ENCODE assay signal across 22 mouse cellular contexts in genomic region chr16:97734760-97735322, GRCm38 (mm10). TPM values are rescaled to one million over a fixed set of nuclear protein-coding genes. Genes with fewer than 3 reads are reported as not detected.
DNase-seq lines count a peak whose midpoint lies in the region; ATAC-seq and TF ChIP-seq lines count a peak whose summit lies in the region.
"Had no signal": no experiment of that assay in that cellular context is flagged by ENCODE, and none has a peak within 500 bp of the region (broad histone marks: within the 10 kb centered on the region; RNA-seq: fewer than 3 reads in every experiment).

No protein-coding gene starts in this region.

- TF ChIP-seq EP300 in stomach, postnatal 0 days (optimal IDR thresholded peaks at IDR 0.05) = no peak

- no peaks in the 10 kb centered on the region for H3K9me3 ChIP-seq in hindbrain, embryonic 16.5 days (ENCODE audit: control insufficient read depth, low read length)
- H3K9me3 ChIP-seq in hindbrain, embryonic 10.5 days = no peaks in the 10 kb centered on the region
- H3K9me3 ChIP-seq in midbrain, embryonic 14.5 days (ENCODE audit: control insufficient read depth, low read length) = no peaks in the 10 kb centered on the region
- no peaks in the 10 kb centered on the region for H3K9me3 ChIP-seq in midbrain, embryonic 10.5 days (replicated peaks)
- H3K9me3 ChIP-seq in stomach, postnatal 0 days (ENCODE audit: control insufficient read depth, low read length) = no peaks in the 10 kb centered on the region
- H3K9me3 ChIP-seq: heart, embryonic 13.5 days; limb, embryonic 12.5 days; neural tube, embryonic 15.5 days had no signal

- peak; percentile 52; the same call in 1 of the 2 replicates for ATAC-seq in hindbrain, embryonic 16.5 days
- no peak for ATAC-seq in midbrain, embryonic 14.5 days (ENCODE audit: low FRiP score, low TSS enrichment)
- ATAC-seq in stomach, postnatal 0 days (ENCODE audit: low FRiP score, low TSS enrichment) = 0 out of 2 replicates have a peak, but pooled peaks have one; percentile 33
- ATAC-seq: forebrain, embryonic 16.5 days; lung, postnatal 0 days had no signal

- TF ChIP-seq CTCF in stomach, postnatal 0 days (IDR thresholded peaks at IDR 0.05; ENCODE audit: low read depth) = no peak

- no peak overlapping the region for H3K27ac ChIP-seq in hindbrain, embryonic 16.5 days (ENCODE audit: low read depth, low read length)
- no peak overlapping the region for H3K27ac ChIP-seq in hindbrain, embryonic 10.5 days
- H3K27ac ChIP-seq in midbrain, embryonic 14.5 days (replicated peaks; ENCODE audit: low read depth, low read length) = no peak overlapping the region
- no peak overlapping the region for H3K27ac ChIP-seq in midbrain, embryonic 10.5 days (replicated peaks)
- H3K27ac ChIP-seq in stomach, postnatal 0 days (replicated peaks) = no peak overlapping the region
- H3K27ac ChIP-seq: heart, embryonic 13.5 days; limb, embryonic 12.5 days; liver, embryonic 14.5 days; neural tube, embryonic 15.5 days had no signal

- no peaks in the 10 kb centered on the region for H3K36me3 ChIP-seq in hindbrain, embryonic 16.5 days (ENCODE audit: control insufficient read depth, insufficient read depth, low read length)
- no peaks in the 10 kb centered on the region for H3K36me3 ChIP-seq in hindbrain, embryonic 10.5 days
- no peaks in the 10 kb centered on the region for H3K36me3 ChIP-seq in midbrain, embryonic 14.5 days (ENCODE audit: control insufficient read depth, insufficient read depth, low read length)
- no peaks in the 10 kb centered on the region for H3K36me3 ChIP-seq in midbrain, embryonic 10.5 days
- no peaks in the 10 kb centered on the region for H3K36me3 ChIP-seq in stomach, postnatal 0 days (ENCODE audit: control insufficient read depth, insufficient read depth, low read length)
- H3K36me3 ChIP-seq: heart, embryonic 13.5 days; limb, embryonic 12.5 days; neural tube, embryonic 15.5 days had no signal

- no peaks in the 10 kb centered on the region for H3K27me3 ChIP-seq in hindbrain, embryonic 16.5 days (replicated peaks; ENCODE audit: control insufficient read depth, insufficient read depth, low read length)
- no peaks in the 10 kb centered on the region for H3K27me3 ChIP-seq in hindbrain, embryonic 10.5 days (ENCODE audit: insufficient read depth, poor library complexity, severe bottlenecking)
- no peaks in the 10 kb centered on the region for H3K27me3 ChIP-seq in midbrain, embryonic 14.5 days (ENCODE audit: control insufficient read depth, insufficient read depth, low read length)
- no peaks in the 10 kb centered on the region for H3K27me3 ChIP-seq in midbrain, embryonic 10.5 days (ENCODE audit: low read depth, poor library complexity, severe bottlenecking)
- H3K27me3 ChIP-seq in stomach, postnatal 0 days (ENCODE audit: control insufficient read depth, insufficient read depth, low read length) = no peaks in the 10 kb centered on the region
- H3K27me3 ChIP-seq: heart, embryonic 13.5 days; limb, embryonic 12.5 days; neural tube, embryonic 15.5 days had no signal

- no peak for DNase-seq in hindbrain, embryonic 10.5 days (ENCODE audit: low spot score)
- DNase-seq in midbrain, embryonic 14.5 days = peak; percentile 7
- DNase-seq in midbrain, embryonic 10.5 days (ENCODE audit: low spot score) = no peak
- peak; percentile 15 for DNase-seq in fibroblast of lung, adult 2 months (ENCODE audit: low read depth)
- no peak for DNase-seq in stomach, postnatal 0 days (ENCODE audit: low spot score)
- DNase-seq in layer of hippocampus, postnatal 10 days (ENCODE audit: low spot score in 2 of 2) = no peak
- DNase-seq: adrenal gland, postnatal 25 days; cerebellum, postnatal 14 days; heart, postnatal 4 days; kidney, adult 11 months; right cerebral cortex, postnatal 4 days; thymus, postnatal 4 days had no signal

- H3K9ac ChIP-seq in hindbrain, embryonic 16.5 days (ENCODE audit: low read depth, low read length) = 0 out of 2 replicates have a peak overlapping the region, but pooled peaks have one; percentile 1
- H3K9ac ChIP-seq in midbrain, embryonic 14.5 days (replicated peaks; ENCODE audit: low read length) = no peak overlapping the region
- no peak overlapping the region for H3K9ac ChIP-seq in stomach, postnatal 0 days (ENCODE audit: low read length)
- H3K9ac ChIP-seq: heart, embryonic 13.5 days; limb, embryonic 12.5 days; liver, embryonic 14.5 days; neural tube, embryonic 15.5 days had no signal

- no peaks in the 10 kb centered on the region for H3K4me1 ChIP-seq in hindbrain, embryonic 16.5 days (ENCODE audit: control insufficient read depth, insufficient read depth, low read depth, low read length)
- no peaks in the 10 kb centered on the region for H3K4me1 ChIP-seq in hindbrain, embryonic 10.5 days (replicated peaks)
- no peaks in the 10 kb centered on the region for H3K4me1 ChIP-seq in midbrain, embryonic 14.5 days (ENCODE audit: control insufficient read depth, insufficient read depth, low read length)
- no peaks in the 10 kb centered on the region for H3K4me1 ChIP-seq in midbrain, embryonic 10.5 days
- H3K4me1 ChIP-seq in stomach, postnatal 0 days (replicated peaks; ENCODE audit: control insufficient read depth, insufficient read depth) = no peaks in the 10 kb centered on the region
- H3K4me1 ChIP-seq: heart, embryonic 13.5 days; limb, embryonic 12.5 days; neural tube, embryonic 15.5 days had no signal

- 65% methylated on average over 9 of the region's 9 CpGs for WGBS in hindbrain, embryonic 16.5 days
- WGBS in hindbrain, embryonic 10.5 days = 80% methylated on average over 9 of the region's 9 CpGs
- WGBS in midbrain, embryonic 14.5 days = 64% methylated on average over 9 of the region's 9 CpGs
- WGBS in midbrain, embryonic 10.5 days = 78% methylated on average over 9 of the region's 9 CpGs
- 34% methylated on average over 9 of the region's 9 CpGs for WGBS in stomach, postnatal 0 days

- H3K4me2 ChIP-seq in hindbrain, embryonic 16.5 days (ENCODE audit: low read length) = no peak overlapping the region
- no peak overlapping the region for H3K4me2 ChIP-seq in midbrain, embryonic 14.5 days (ENCODE audit: low read length)
- no peak overlapping the region for H3K4me2 ChIP-seq in stomach, postnatal 0 days (replicated peaks; ENCODE audit: low read depth)
- H3K4me2 ChIP-seq: heart, embryonic 13.5 days; limb, embryonic 12.5 days; neural tube, embryonic 15.5 days had no signal

- no peak overlapping the region for H3K4me3 ChIP-seq in hindbrain, embryonic 16.5 days (ENCODE audit: low read length)
- no peak overlapping the region for H3K4me3 ChIP-seq in hindbrain, embryonic 10.5 days
- no peak overlapping the region for H3K4me3 ChIP-seq in midbrain, embryonic 14.5 days (replicated peaks; ENCODE audit: low read depth, low read length)
- H3K4me3 ChIP-seq in midbrain, embryonic 10.5 days = no peak overlapping the region
- H3K4me3 ChIP-seq in stomach, postnatal 0 days (ENCODE audit: low read depth, low read length) = no peak overlapping the region
- H3K4me3 ChIP-seq: erythroblast, embryonic 14.5 days; heart, embryonic 13.5 days; limb, embryonic 12.5 days; neural tube, embryonic 15.5 days had no signal

RNA-seq across cellular contexts. Expression of gene Ripk4, which starts 28.7 kb away (rescaled TPM):
- polyA plus RNA-seq in hindbrain, embryonic 16.5 days (2015; fragmentation: Nextera tagmentation; extraction: Ambion mirVana) = 0.85 and 0.93 TPM in 2 replicates
- 2.9 TPM in 2 replicates for polyA plus RNA-seq in hindbrain, embryonic 10.5 days (2016; fragmentation: Nextera tagmentation; extraction: Ambion mirVana)
- polyA plus RNA-seq in midbrain, embryonic 14.5 days (2014; fragmentation: Nextera tagmentation; extraction: Ambion mirVana) = 0.41 and 0.51 TPM in 2 replicates
- 1.1 and 1.5 TPM in 2 replicates for polyA plus RNA-seq in midbrain, embryonic 10.5 days (2016; fragmentation: Nextera tagmentation; extraction: Ambion mirVana)
- polyA plus RNA-seq in stomach, postnatal 0 days (2015; fragmentation: Nextera tagmentation; extraction: Ambion mirVana) = 20.4 and 24.1 TPM in 2 replicates
- total RNA-seq in layer of hippocampus, postnatal 10 days (2021) = under 1 TPM; 0.36 to 0.39 TPM
- total RNA-seq: gastrocnemius, adult 18-20 months; granulocyte monocyte progenitor cell, adult 5-6 weeks had no signal
- polyA plus RNA-seq: erythroblast, embryonic 14.5 days had no signal

Comparison
In these comparisons a context has a peak if more than half of its experiments do, and no peak if none do; other contexts are left out.
1. DNase-seq: peak in midbrain, embryonic 14.5 days (single experiment) and fibroblast of lung, adult 2 months (single experiment); none in hindbrain, embryonic 10.5 days (single experiment), midbrain, embryonic 10.5 days (single experiment), stomach, postnatal 0 days (single experiment) and layer of hippocampus, postnatal 10 days (0 of 2).